Mouse (Mus musculus) lung, adult 2 months (tissue): ENCODE results near the gene Hcls1. TPM values are rescaled to one million over a fixed set of nuclear protein-coding genes. Genes with fewer than 3 reads are reported as not detected.

Experiments
- DNase-seq: peaks from one replicate; pipeline ENCODE4 v3.0.0; 2022
- H3K4me1 ChIP-seq: fragments of 200-500 bp; 2 replicates; pipeline ENCODE4 v1.6.1; 2011; ENCODE audit warnings: low read length; ENCODE audit not compliant: control insufficient read depth, insufficient read depth
- H3K4me3 ChIP-seq: fragments of 200-500 bp; replicated peaks from 2 replicates; pipeline ENCODE3; 2011; ENCODE audit warnings: low read depth, mild to moderate bottlenecking, control low read depth, low read length; ENCODE audit errors: extremely low read depth
- CTCF ChIP-seq: fragments of 200-500 bp; IDR thresholded peaks from 2 replicates; pipeline ENCODE4 v1.5.1; 2011; ENCODE audit warnings: mild to moderate bottlenecking, low read length, control low read depth; ENCODE audit not compliant: insufficient read depth
- POLR2A ChIP-seq: fragments of 200-500 bp; IDR thresholded peaks from 2 replicates; pipeline ENCODE4 v1.6.1; 2011; ENCODE audit warnings: low read depth, mild to moderate bottlenecking, control low read depth, low read length, borderline replicate concordance; ENCODE audit errors: extremely low read depth
- WGBS: fragments of 180-500 bp; shearing (Covaris S2); methylation state at CpG from one replicate; pipeline ENCODE4 v1.1.7; 2018; 5-methylcytosine and 5-hydroxymethylcytosine counted together
- polyA plus RNA-seq: library from polyadenylated mRNA; depleted of rRNA; stranded (reverse); fragments of >200 nt; gene quantifications from 2 replicates; pipeline ENCODE4 v1.2.3, GENCODE M21; 2012

Gene Hcls1
- polyA plus RNA-seq, 1 experiment: 26.2 TPM

DNA sequence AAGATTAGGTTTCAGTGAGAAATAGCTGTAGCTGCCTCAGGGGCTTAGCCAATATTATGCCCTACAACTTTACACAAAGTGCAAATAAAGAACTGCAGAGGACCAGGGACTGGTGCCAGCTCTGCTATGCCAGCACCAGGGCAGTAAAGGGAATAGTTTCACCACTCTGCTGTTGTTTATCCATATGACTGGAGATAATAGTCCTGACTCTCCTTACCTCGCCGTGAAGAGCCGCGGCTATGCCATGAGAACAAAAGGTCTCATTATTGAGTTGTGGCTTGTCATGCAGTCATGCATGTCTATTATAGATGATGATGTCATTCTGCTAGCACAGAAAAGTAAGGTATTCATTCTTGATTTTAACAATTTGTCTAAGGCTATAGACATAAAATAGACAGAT lies 7.1 kb downstream of the Hcls1 start:
- DNase-seq: no peak
- 60% methylated on average over 4 of the region's 4 CpGs for WGBS
- Histone ChIP-seq H3K4me3 (no peak overlapping the region), H3K4me1 (peaks cover 4% of the 10 kb centered on the region; the same call in 1 of the 2 replicates)
- TF ChIP-seq POLR2A (no peak), CTCF (no peak)

GRCm38 (mm10) chr16:36943591-36943990 lies 8.8 kb downstream of the Hcls1 start:
- H3K4me3 ChIP-seq: no peak overlapping the region

DNA sequence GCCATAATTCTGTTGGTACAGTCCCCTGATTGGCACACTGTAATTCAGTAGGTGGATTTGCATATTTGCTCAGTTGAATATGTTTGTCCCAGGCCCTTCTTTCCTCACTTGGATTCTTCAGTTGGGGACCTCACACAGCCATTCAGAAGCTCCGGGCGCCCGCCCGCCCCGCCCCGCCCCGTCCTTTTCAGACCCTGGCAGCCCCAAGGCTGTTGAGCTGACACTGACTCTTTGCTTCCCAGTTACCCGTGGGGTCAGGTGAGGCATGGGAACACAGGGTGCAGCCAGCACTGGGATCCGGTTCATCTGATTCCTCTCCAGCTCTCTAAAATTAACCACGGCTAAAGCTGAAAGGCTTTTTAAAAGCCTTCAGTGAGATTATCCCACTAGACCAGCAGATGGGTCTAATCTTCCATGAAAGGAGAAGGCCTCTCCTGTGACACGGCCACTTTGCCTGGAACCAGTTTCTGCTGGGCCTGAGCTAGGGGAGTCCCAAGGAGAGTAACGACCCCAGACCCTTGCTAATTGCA lies 10.2 kb downstream of the Hcls1 start:
- Histone ChIP-seq H3K4me1 (peaks cover 4% of the 10 kb centered on the region; the same call in 1 of the 2 replicates), H3K4me3 (no peak overlapping the region)
- no peak for TF ChIP-seq POLR2A
- TF ChIP-seq CTCF: no peak
- no peak for DNase-seq
- 71% methylated on average over 12 of the region's 12 CpGs for WGBS

More at GRCm38 (mm10) chr16:36943591-36943990, 8.8 kb downstream of the Hcls1 start:
- peaks cover 4% of the 10 kb centered on the region; the same call in 1 of the 2 replicates for H3K4me1 ChIP-seq
- DNase-seq: no peak
- TF ChIP-seq CTCF (no peak), POLR2A (no peak)
- WGBS: 90% methylated on average over 3 of the region's 3 CpGs

GRCm38 (mm10) chr16:36946459-36947159 lies 11.8 kb downstream of the Hcls1 start:
- 82% methylated on average over 8 of the region's 8 CpGs for WGBS
- no peak for DNase-seq
- no peak for TF ChIP-seq POLR2A
- no peak for TF ChIP-seq CTCF
- Histone ChIP-seq H3K4me3 (no peak overlapping the region), H3K4me1 (peaks cover 3% of the 10 kb centered on the region; the same call in 1 of the 2 replicates)

DNA sequence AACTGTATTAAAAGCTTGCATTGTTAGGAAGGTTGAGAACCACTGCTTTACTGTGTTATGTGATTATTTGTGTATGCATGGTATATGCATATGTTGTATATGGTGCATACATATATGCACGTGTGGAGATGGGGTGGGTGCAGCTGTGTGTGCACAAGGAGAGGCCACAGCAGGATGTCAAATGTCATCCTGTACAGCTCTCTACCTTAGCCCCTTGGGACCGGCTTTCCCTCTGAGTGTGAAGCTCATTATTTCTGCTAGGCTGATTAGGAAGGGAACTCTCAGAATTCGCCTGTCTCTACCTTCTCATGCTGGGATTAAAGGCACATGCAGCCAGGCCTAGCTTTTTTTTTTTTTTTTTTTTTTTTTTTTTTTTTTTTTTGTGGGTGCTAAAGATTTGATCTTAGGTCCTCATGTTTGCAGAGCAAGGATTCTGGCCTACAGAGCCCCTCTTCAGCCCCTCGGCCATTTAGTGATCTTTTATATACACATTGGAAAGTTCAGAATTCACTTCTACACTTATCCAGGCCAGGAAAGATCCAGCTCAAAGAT lies 12.9 kb downstream of the Hcls1 start:
- 68% methylated on average over 4 of the region's 4 CpGs for WGBS
- no peaks in the 10 kb centered on the region for H3K4me1 ChIP-seq
- TF ChIP-seq CTCF (no peak), POLR2A (no peak)
- no peak overlapping the region for H3K4me3 ChIP-seq
- no peak for DNase-seq

DNA sequence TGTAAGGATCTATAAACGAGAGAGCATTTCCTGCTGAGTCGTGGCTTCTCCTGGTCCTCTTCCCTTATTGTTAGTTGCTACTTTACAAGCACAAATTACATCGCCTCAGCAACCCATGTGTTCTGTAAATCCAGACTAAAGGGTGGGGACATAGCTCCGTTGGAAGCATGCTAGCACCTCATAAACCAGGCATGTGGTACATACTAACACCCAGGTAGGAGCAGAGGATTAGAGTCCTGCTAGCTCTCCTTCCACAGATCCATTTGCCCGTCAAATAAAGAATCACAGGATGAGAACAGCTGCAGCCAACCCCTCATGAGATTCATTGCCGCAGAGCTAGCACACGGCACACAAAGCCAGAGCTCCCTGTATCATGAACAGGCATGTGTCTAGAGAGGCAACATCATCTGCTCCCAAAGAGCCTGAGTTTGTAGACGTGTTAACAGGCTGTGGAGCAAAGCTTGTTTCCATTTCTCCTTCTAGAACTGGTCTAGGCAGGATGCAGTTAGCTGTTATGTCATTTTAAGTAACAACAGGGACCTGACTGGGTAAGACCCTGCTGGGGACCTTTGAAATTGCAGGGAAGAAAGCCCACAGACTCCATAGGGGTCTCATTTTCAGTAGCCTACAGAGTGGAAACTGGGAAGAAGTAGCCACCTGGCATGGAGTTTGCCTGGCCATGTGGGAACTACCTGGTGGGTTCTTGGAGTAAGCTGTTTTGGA lies 15.0 kb downstream of the Hcls1 start:
- H3K4me1 ChIP-seq: no peaks in the 10 kb centered on the region
- no peak overlapping the region for H3K4me3 ChIP-seq
- DNase-seq: no peak
- TF ChIP-seq CTCF (no peak), POLR2A (no peak)
- 55% methylated on average over 8 of the region's 8 CpGs for WGBS

DNA sequence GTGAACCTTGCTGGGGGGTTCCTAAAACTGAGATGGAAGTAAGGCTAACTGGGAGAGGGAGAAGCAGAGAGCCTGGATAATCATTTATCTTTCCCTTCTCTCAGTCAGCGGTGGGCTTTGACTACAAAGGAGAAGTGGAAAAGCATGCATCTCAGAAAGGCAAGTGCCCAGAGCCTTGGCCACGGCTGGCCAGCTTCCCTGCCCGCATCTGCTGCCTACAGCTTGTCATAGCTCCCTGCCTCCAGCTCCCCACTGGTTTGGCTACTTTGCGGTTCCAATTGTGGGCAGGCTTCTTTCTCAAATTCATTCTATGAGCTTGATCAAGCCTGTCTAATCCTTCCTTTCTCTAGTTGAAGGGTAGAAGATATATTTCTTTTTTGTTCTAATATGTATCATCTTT lies 16.2 kb downstream of the Hcls1 start:
- Histone ChIP-seq H3K4me3 (no peak overlapping the region), H3K4me1 (no peaks in the 10 kb centered on the region)
- no peak for TF ChIP-seq POLR2A
- TF ChIP-seq CTCF: no peak
- 60% methylated on average over 4 of the region's 4 CpGs for WGBS
- DNase-seq: no peak

DNA sequence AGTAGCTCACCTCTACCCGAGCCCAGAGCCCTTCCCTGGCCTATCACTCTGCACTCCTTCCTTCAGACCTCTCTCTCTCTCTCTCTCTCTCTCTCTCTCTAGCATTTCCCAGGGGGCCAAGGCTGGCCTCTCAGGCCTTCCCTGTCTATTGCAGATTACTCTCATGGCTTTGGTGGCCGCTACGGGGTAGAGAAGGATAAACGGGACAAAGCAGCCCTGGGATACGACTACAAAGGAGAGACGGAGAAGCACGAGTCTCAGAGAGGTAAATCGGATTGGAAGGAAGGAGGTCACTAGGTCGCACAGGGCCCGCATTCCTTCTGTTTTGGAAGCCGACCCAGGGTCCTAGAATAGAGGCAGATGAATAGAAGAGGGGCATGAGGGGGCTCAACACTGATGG lies 20.3 kb downstream of the Hcls1 start:
- WGBS: 74% methylated on average over 11 of the region's 11 CpGs
- TF ChIP-seq CTCF: no peak
- no peak for TF ChIP-seq POLR2A
- no peaks in the 10 kb centered on the region for H3K4me1 ChIP-seq
- DNase-seq: no peak
- no peak overlapping the region for H3K4me3 ChIP-seq

DNA sequence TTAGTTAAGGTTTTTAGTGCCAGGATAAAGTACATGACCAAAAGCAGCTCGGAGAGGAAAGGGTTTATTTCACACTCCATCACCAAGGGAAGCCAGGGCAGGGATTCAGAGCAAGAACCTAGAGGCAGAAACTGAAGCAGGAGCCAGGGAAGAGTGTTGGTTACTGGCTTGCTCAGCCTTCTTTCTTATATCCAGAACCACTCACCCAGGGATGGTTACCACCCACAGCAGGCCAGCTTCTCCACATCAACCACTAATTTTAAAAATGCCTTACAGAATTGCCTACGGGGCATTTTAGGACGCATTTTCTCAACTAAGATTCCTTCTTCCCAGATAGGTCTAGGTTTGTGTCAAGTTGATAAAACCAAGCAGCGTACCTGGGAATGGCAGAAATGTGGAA lies 28.6 kb downstream of the Hcls1 start:
- WGBS: 81% methylated on average over 4 of the region's 4 CpGs
- DNase-seq: no peak

More for the DNA sequence above, 28.6 kb downstream of the Hcls1 start:
- H3K4me3 ChIP-seq: no peak overlapping the region
- peaks cover 2% of the 10 kb centered on the region; the same call in 1 of the 2 replicates for H3K4me1 ChIP-seq
- no peak for TF ChIP-seq POLR2A
- no peak for TF ChIP-seq CTCF
